Mouse (Mus musculus): ENCODE data around the gene Cyp2t4.

GRCm38 (mm10) chr7:27174896-27175295, 21.4 kb downstream of the Cyp2t4 start:
- TF ChIP-seq CTCF (IDR thresholded peaks at IDR 0.05; ENCODE audit: low read depth) (no peak), EP300 (IDR thresholded peaks at IDR 0.05; ENCODE audit: low read depth) (no peak)

Data from heart, postnatal 0 days (tissue).